Mouse (Mus musculus): ENCODE measurements around the gene Mthfd1l. TPM values are rescaled to one million over a fixed set of nuclear protein-coding genes. Genes with fewer than 3 reads are reported as not detected.

Mthfd1l gene
- polyA plus RNA-seq, 1 experiment from 2014 or later, result 12.3 TPM

- Histone ChIP-seq H3K27ac (no peak overlapping the region), H3K4me2 (replicated peaks) (no peak overlapping the region), H3K4me3 (no peak overlapping the region), H3K9ac (no peak overlapping the region), H3K9me3 (no peaks in the 10 kb centered on the region), H3K4me1 (peaks cover 14% of the 10 kb centered on the region), H3K36me3 (no peaks in the 10 kb centered on the region), H3K27me3 (no peaks in the 10 kb centered on the region)
- 43% methylated on average over 4 of the region's 4 CpGs for WGBS
- ATAC-seq (ENCODE audit: insufficient number of reproducible peaks, insufficient read depth, low FRiP score, low TSS enrichment), result no peak
These were observed 156.0 kb downstream of the Mthfd1l start for GRCm38 (mm10) chr10:4128915-4129314.

- no peaks in the 10 kb centered on the region for H3K27me3 ChIP-seq
- H3K4me2 ChIP-seq (replicated peaks), result no peak overlapping the region
- H3K27ac ChIP-seq, result no peak overlapping the region
- H3K9ac ChIP-seq, result no peak overlapping the region
- no peaks in the 10 kb centered on the region for H3K36me3 ChIP-seq
- H3K9me3 ChIP-seq, result no peaks in the 10 kb centered on the region
- peaks cover 14% of the 10 kb centered on the region for H3K4me1 ChIP-seq
- H3K4me3 ChIP-seq, result no peak overlapping the region
- WGBS, result 76% methylated on average over 8 of the region's 8 CpGs
- ATAC-seq (ENCODE audit: insufficient number of reproducible peaks, insufficient read depth, low FRiP score, low TSS enrichment), result no peak
These were observed 156.5 kb downstream of the Mthfd1l start for GRCm38 (mm10) chr10:4129461-4129860.

- Histone ChIP-seq H3K4me3 (no peak overlapping the region), H3K4me1 (peaks cover 14% of the 10 kb centered on the region), H3K27ac (no peak overlapping the region), H3K4me2 (replicated peaks) (no peak overlapping the region), H3K27me3 (no peaks in the 10 kb centered on the region), H3K36me3 (no peaks in the 10 kb centered on the region), H3K9me3 (no peaks in the 10 kb centered on the region), H3K9ac (no peak overlapping the region)
- WGBS, result 85% methylated on average over 11 of the region's 11 CpGs
- no peak for ATAC-seq (ENCODE audit: insufficient number of reproducible peaks, insufficient read depth, low FRiP score, low TSS enrichment)
These were observed 157.2 kb downstream of the Mthfd1l start for GRCm38 (mm10) chr10:4130034-4130607.

GRCm38 (mm10) chr10:4132735-4133134, 159.8 kb downstream of the Mthfd1l start:
- 45% methylated on average over 7 of the region's 7 CpGs for WGBS
- ATAC-seq (ENCODE audit: insufficient number of reproducible peaks, insufficient read depth, low FRiP score, low TSS enrichment), result peak; percentile 10; the same call in 1 of the 2 replicates
- Histone ChIP-seq H3K27me3 (no peaks in the 10 kb centered on the region), H3K9me3 (no peaks in the 10 kb centered on the region), H3K4me1 (peaks cover 8% of the 10 kb centered on the region), H3K27ac (no peak overlapping the region), H3K4me3 (no peak overlapping the region), H3K9ac (no peak overlapping the region), H3K4me2 (replicated peaks) (no peak overlapping the region), H3K36me3 (no peaks in the 10 kb centered on the region)

- Histone ChIP-seq H3K9me3 (no peaks in the 10 kb centered on the region), H3K4me2 (replicated peaks) (no peak overlapping the region), H3K9ac (no peak overlapping the region), H3K27me3 (no peaks in the 10 kb centered on the region), H3K4me1 (0 out of 2 replicates have a peak, but pooled peaks cover 3% of the 10 kb centered on the region), H3K27ac (no peak overlapping the region), H3K4me3 (no peak overlapping the region), H3K36me3 (no peaks in the 10 kb centered on the region)
- 92% methylated on average over 5 of the region's 5 CpGs for WGBS
- ATAC-seq (ENCODE audit: insufficient number of reproducible peaks, insufficient read depth, low FRiP score, low TSS enrichment), result no peak
These were observed 162.3 kb downstream of the Mthfd1l start for GRCm38 (mm10) chr10:4135100-4135764.

GRCm38 (mm10) chr10:4139531-4139930, 166.6 kb downstream of the Mthfd1l start:
- Histone ChIP-seq H3K4me3 (no peak overlapping the region), H3K36me3 (no peaks in the 10 kb centered on the region), H3K9ac (no peak overlapping the region), H3K4me1 (no peaks in the 10 kb centered on the region), H3K27me3 (no peaks in the 10 kb centered on the region), H3K9me3 (no peaks in the 10 kb centered on the region), H3K4me2 (replicated peaks) (no peak overlapping the region), H3K27ac (no peak overlapping the region)
- ATAC-seq (ENCODE audit: insufficient number of reproducible peaks, insufficient read depth, low FRiP score, low TSS enrichment), result no peak
- WGBS, result 50% methylated on average over 3 of the region's 3 CpGs

- no peaks in the 10 kb centered on the region for H3K9me3 ChIP-seq
- no peaks in the 10 kb centered on the region for H3K27me3 ChIP-seq
- H3K9ac ChIP-seq, result no peak overlapping the region
- no peaks in the 10 kb centered on the region for H3K4me1 ChIP-seq
- ATAC-seq (ENCODE audit: insufficient number of reproducible peaks, insufficient read depth, low FRiP score, low TSS enrichment), result no peak
- no peak overlapping the region for H3K4me2 ChIP-seq (replicated peaks)
- H3K27ac ChIP-seq, result no peak overlapping the region
- H3K36me3 ChIP-seq, result no peaks in the 10 kb centered on the region
- no peak overlapping the region for H3K4me3 ChIP-seq
- WGBS, result 62% methylated on average over 7 of the region's 7 CpGs
These were observed 168.8 kb downstream of the Mthfd1l start for GRCm38 (mm10) chr10:4141689-4142088.

- no peak overlapping the region for H3K9ac ChIP-seq
- no peaks in the 10 kb centered on the region for H3K4me1 ChIP-seq
- H3K4me2 ChIP-seq (replicated peaks), result no peak overlapping the region
- H3K27me3 ChIP-seq, result no peaks in the 10 kb centered on the region
- no peak overlapping the region for H3K27ac ChIP-seq
- no peak for ATAC-seq (ENCODE audit: insufficient number of reproducible peaks, insufficient read depth, low FRiP score, low TSS enrichment)
- H3K36me3 ChIP-seq, result no peaks in the 10 kb centered on the region
- WGBS, result 79% methylated on average over 10 of the region's 10 CpGs
- no peaks in the 10 kb centered on the region for H3K9me3 ChIP-seq
- H3K4me3 ChIP-seq, result no peak overlapping the region
These were observed 169.9 kb downstream of the Mthfd1l start for GRCm38 (mm10) chr10:4142816-4143215.

GRCm38 (mm10) chr10:4143381-4143780, 170.5 kb downstream of the Mthfd1l start:
- WGBS, result 79% methylated on average over 1 of the region's 1 CpGs
- Histone ChIP-seq H3K27me3 (no peaks in the 10 kb centered on the region), H3K27ac (no peak overlapping the region), H3K9ac (no peak overlapping the region), H3K4me3 (no peak overlapping the region), H3K9me3 (no peaks in the 10 kb centered on the region), H3K4me1 (no peaks in the 10 kb centered on the region), H3K36me3 (no peaks in the 10 kb centered on the region), H3K4me2 (replicated peaks) (no peak overlapping the region)
- no peak for ATAC-seq (ENCODE audit: insufficient number of reproducible peaks, insufficient read depth, low FRiP score, low TSS enrichment)

GRCm38 (mm10) chr10:4145080-4145807, 172.3 kb downstream of the Mthfd1l start:
- Histone ChIP-seq H3K4me2 (replicated peaks) (no peak overlapping the region), H3K4me1 (no peaks in the 10 kb centered on the region), H3K27me3 (no peaks in the 10 kb centered on the region), H3K36me3 (no peaks in the 10 kb centered on the region), H3K4me3 (no peak overlapping the region), H3K9ac (no peak overlapping the region), H3K9me3 (no peaks in the 10 kb centered on the region), H3K27ac (no peak overlapping the region)
- ATAC-seq (ENCODE audit: insufficient number of reproducible peaks, insufficient read depth, low FRiP score, low TSS enrichment), result no peak
- 65% methylated on average over 16 of the region's 16 CpGs for WGBS

- ATAC-seq (ENCODE audit: insufficient number of reproducible peaks, insufficient read depth, low FRiP score, low TSS enrichment), result no peak
These were observed 174.0 kb downstream of the Mthfd1l start for GRCm38 (mm10) chr10:4146947-4147346.

GRCm38 (mm10) chr10:4151159-4151558, 178.2 kb downstream of the Mthfd1l start:
- Histone ChIP-seq H3K36me3 (no peaks in the 10 kb centered on the region), H3K4me3 (no peak overlapping the region), H3K9ac (no peak overlapping the region), H3K27me3 (no peaks in the 10 kb centered on the region), H3K4me1 (no peaks in the 10 kb centered on the region), H3K27ac (no peak overlapping the region), H3K9me3 (no peaks in the 10 kb centered on the region), H3K4me2 (replicated peaks) (no peak overlapping the region)
- ATAC-seq (ENCODE audit: insufficient number of reproducible peaks, insufficient read depth, low FRiP score, low TSS enrichment), result no peak
- WGBS, result 87% methylated on average over 4 of the region's 4 CpGs

More at GRCm38 (mm10) chr10:4146947-4147346, 174.0 kb downstream of the Mthfd1l start:
- no peaks in the 10 kb centered on the region for H3K27me3 ChIP-seq
- H3K4me2 ChIP-seq (replicated peaks), result no peak overlapping the region
- no peak overlapping the region for H3K9ac ChIP-seq
- 87% methylated on average over 4 of the region's 4 CpGs for WGBS
- H3K27ac ChIP-seq, result no peak overlapping the region
- H3K4me3 ChIP-seq, result no peak overlapping the region
- H3K4me1 ChIP-seq, result no peaks in the 10 kb centered on the region
- H3K9me3 ChIP-seq, result no peaks in the 10 kb centered on the region
- H3K36me3 ChIP-seq, result no peaks in the 10 kb centered on the region

All from embryonic facial prominence, embryonic 12.5 days (tissue).